Comparison of ENCODE assay signal across 21 mouse cellular contexts in the genomic region with DNA sequence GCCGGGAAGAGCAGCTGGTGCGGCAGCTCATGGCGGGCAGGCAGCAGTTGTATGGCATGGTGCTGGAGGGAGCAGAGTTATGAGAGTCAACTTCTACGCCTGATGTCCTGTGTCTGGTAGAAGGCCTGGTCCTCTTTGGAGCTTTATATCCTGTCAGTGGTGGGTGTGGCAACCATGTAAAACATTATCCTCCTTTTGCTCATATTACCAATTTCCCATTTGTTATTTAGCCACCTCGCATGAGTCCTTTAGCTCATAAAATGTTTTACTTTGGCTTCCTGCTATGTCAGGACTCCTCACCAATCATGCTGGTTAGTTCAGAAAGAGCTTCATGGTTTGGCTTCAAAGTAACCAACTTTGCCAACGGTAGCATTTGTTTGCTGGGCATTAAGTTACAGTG. TPM values are rescaled to one million over a fixed set of nuclear protein-coding genes. Genes with fewer than 3 reads are reported as not detected.
"Had no signal": no experiment of that assay in that cellular context is flagged by ENCODE, and none has a peak within 500 bp of the region (broad histone marks: within the 10 kb centered on the region; RNA-seq: fewer than 3 reads in every experiment).

A gene (minus strand): TSS at position 101 of the 400 bp plus-strand sequence.

- DNase-seq: retina, postnatal 1 day; right cerebral cortex, adult 18-20 months; right cerebral cortex, postnatal 14 days; right cerebral cortex, postnatal 25 days; right cerebral cortex, postnatal 4 days; spleen, adult 18-20 months; thymus, adult 18-20 months; thymus, adult 2 months; thymus, postnatal 14 days; thymus, postnatal 25 days; thymus, postnatal 36 days; thymus, postnatal 4 days had no signal

- H3K9ac ChIP-seq: neural tube, embryonic 13.5 days; neural tube, embryonic 15.5 days; stomach, embryonic 15.5 days had no signal

- H3K4me2 ChIP-seq: neural tube, embryonic 13.5 days; neural tube, embryonic 15.5 days; stomach, embryonic 15.5 days had no signal

- H3K4me1 ChIP-seq: neural tube, embryonic 13.5 days; neural tube, embryonic 15.5 days; stomach, embryonic 15.5 days had no signal

- H3K27me3 ChIP-seq: neural tube, embryonic 13.5 days; neural tube, embryonic 15.5 days; stomach, embryonic 15.5 days had no signal

- H3K36me3 ChIP-seq: neural tube, embryonic 13.5 days; neural tube, embryonic 15.5 days; stomach, embryonic 15.5 days had no signal

- H3K9me3 ChIP-seq: neural tube, embryonic 13.5 days; neural tube, embryonic 15.5 days; stomach, embryonic 15.5 days had no signal

- H3K27ac ChIP-seq: neural tube, embryonic 13.5 days; neural tube, embryonic 15.5 days; stomach, embryonic 15.5 days; stomach, postnatal 0 days had no signal

- H3K4me3 ChIP-seq: neural tube, embryonic 13.5 days; neural tube, embryonic 15.5 days; stomach, embryonic 15.5 days had no signal

RNA-seq across cellular contexts. Expression of the gene that starts here (rescaled TPM):
- polyA plus RNA-seq: neural tube, embryonic 13.5 days; neural tube, embryonic 14.5 days; neural tube, embryonic 15.5 days; small intestine, adult 2 months; spleen, adult 2 months; stomach, embryonic 15.5 days; stomach, postnatal 0 days; testis, adult 2 months; urinary bladder, adult 2 months had no signal
